26 mouse cellular contexts compared by ENCODE assay signal in genomic region chr2:69170395-69171077, GRCm38 (mm10). TPM values are rescaled to one million over a fixed set of nuclear protein-coding genes. Genes with fewer than 3 reads are reported as not detected.
DNase-seq lines count a peak whose midpoint lies in the region; ATAC-seq and TF ChIP-seq lines count a peak whose summit lies in the region.
"Had no signal": no experiment of that assay in that cellular context is flagged by ENCODE, and none has a peak within 500 bp of the region (broad histone marks: within the 10 kb centered on the region; RNA-seq: fewer than 3 reads in every experiment).

No protein-coding gene starts in this region.

- 77% methylated on average over 9 of the region's 9 CpGs for WGBS in heart, embryonic 10.5 days
- 45% methylated on average over 9 of the region's 9 CpGs for WGBS in lung, embryonic 14.5 days
- WGBS in liver, embryonic 12.5 days (ENCODE audit: insufficient replicate concordance) = 67% methylated on average over 9 of the region's 9 CpGs

- no peak overlapping the region for H3K4me3 ChIP-seq in heart, embryonic 10.5 days
- H3K4me3 ChIP-seq in lung, embryonic 14.5 days (ENCODE audit: low read depth, low read length) = no peak overlapping the region
- no peak overlapping the region for H3K4me3 ChIP-seq in liver, embryonic 12.5 days
- H3K4me3 ChIP-seq: forebrain, embryonic 10.5 days; limb, embryonic 15.5 days had no signal

- no peaks in the 10 kb centered on the region for H3K36me3 ChIP-seq in heart, embryonic 10.5 days
- H3K36me3 ChIP-seq in lung, embryonic 14.5 days (ENCODE audit: insufficient read depth) = no peaks in the 10 kb centered on the region
- H3K36me3 ChIP-seq in liver, embryonic 12.5 days = no peaks in the 10 kb centered on the region; the same call in 1 of the 2 replicates
- H3K36me3 ChIP-seq: forebrain, embryonic 10.5 days; limb, embryonic 15.5 days had no signal

- H3K4me2 ChIP-seq in lung, embryonic 14.5 days = no peak overlapping the region
- no peak overlapping the region for H3K4me2 ChIP-seq in liver, embryonic 12.5 days
- H3K4me2 ChIP-seq: limb, embryonic 15.5 days had no signal

- H3K27ac ChIP-seq in heart, embryonic 10.5 days = no peak overlapping the region
- H3K27ac ChIP-seq in lung, embryonic 14.5 days (ENCODE audit: low read depth) = no peak overlapping the region
- no peak overlapping the region for H3K27ac ChIP-seq in liver, embryonic 12.5 days
- H3K27ac ChIP-seq: forebrain, embryonic 10.5 days; limb, embryonic 15.5 days had no signal

- ATAC-seq in lung, embryonic 14.5 days (ENCODE audit: insufficient read depth) = peak; percentile 75; the same call in 1 of the 2 replicates
- no peak for ATAC-seq in liver, embryonic 12.5 days
- ATAC-seq: midbrain, embryonic 16.5 days had no signal

- H3K9me3 ChIP-seq in heart, embryonic 10.5 days = no peaks in the 10 kb centered on the region
- H3K9me3 ChIP-seq in lung, embryonic 14.5 days (ENCODE audit: low read depth, low read length) = no peaks in the 10 kb centered on the region
- H3K9me3 ChIP-seq in liver, embryonic 12.5 days (replicated peaks) = no peaks in the 10 kb centered on the region
- H3K9me3 ChIP-seq: forebrain, embryonic 10.5 days; limb, embryonic 15.5 days had no signal

- no peaks in the 10 kb centered on the region for H3K27me3 ChIP-seq in heart, embryonic 10.5 days (ENCODE audit: insufficient read depth, poor library complexity, severe bottlenecking)
- no peaks in the 10 kb centered on the region for H3K27me3 ChIP-seq in lung, embryonic 14.5 days (ENCODE audit: insufficient read depth, low read length)
- H3K27me3 ChIP-seq in liver, embryonic 12.5 days (replicated peaks) = no peaks in the 10 kb centered on the region
- H3K27me3 ChIP-seq: CH12.LX; limb, embryonic 15.5 days had no signal

- DNase-seq in heart, adult 11 months = peak; percentile 48
- DNase-seq in heart, embryonic 10.5 days (ENCODE audit: low spot score) = no peak
- peak; percentile 63 for DNase-seq in lung, embryonic 14.5 days
- DNase-seq in lung, postnatal 36 days = no peak
- peak; percentile 28 to 37 for DNase-seq in kidney, postnatal 4 days
- no peak for DNase-seq in gastrocnemius, adult 18-20 months (ENCODE audit: low spot score)
- DNase-seq: adrenal gland, postnatal 25 days; cerebellum, adult 11-12 months; cerebellum, postnatal 25 days; gastrocnemius, postnatal 14 days; lung, postnatal 10 days; thymus, postnatal 25 days had no signal

- H3K4me1 ChIP-seq in heart, embryonic 10.5 days = no peaks in the 10 kb centered on the region
- H3K4me1 ChIP-seq in lung, embryonic 14.5 days (ENCODE audit: insufficient read depth) = no peaks in the 10 kb centered on the region
- no peaks in the 10 kb centered on the region for H3K4me1 ChIP-seq in liver, embryonic 12.5 days
- H3K4me1 ChIP-seq: forebrain, embryonic 10.5 days; limb, embryonic 15.5 days had no signal

- no peak for TF ChIP-seq CTCF in lung, embryonic 14.5 days (IDR thresholded peaks at IDR 0.05; ENCODE audit: low read depth)

- no peak overlapping the region for H3K9ac ChIP-seq in lung, embryonic 14.5 days
- H3K9ac ChIP-seq in liver, embryonic 12.5 days = no peak overlapping the region
- H3K9ac ChIP-seq: limb, embryonic 15.5 days had no signal

RNA-seq across cellular contexts. Expression of gene Nostrin, which starts 34.9 kb away (rescaled TPM):
- 2.1 and 3.8 TPM in 2 replicates for polyA plus RNA-seq in heart, embryonic 10.5 days (2016; fragmentation: Nextera tagmentation; extraction: Ambion mirVana)
- 11.6 and 14.4 TPM in 2 replicates for polyA plus RNA-seq in lung, embryonic 14.5 days (2014; fragmentation: Nextera tagmentation; extraction: Ambion mirVana)
- 11.1 and 11.4 TPM in 2 replicates for polyA plus RNA-seq in liver, embryonic 12.5 days (2016; fragmentation: Nextera tagmentation; extraction: Ambion mirVana)
- total RNA-seq in gastrocnemius, adult 18-20 months (2021) = 1 to 10 TPM; 2.2 to 3.6 TPM
- total RNA-seq: hematopoietic stem cell, adult 5-6 weeks; MEL had no signal

RNA-seq across cellular contexts. Expression of gene Spc25, which starts 35.5 kb away (rescaled TPM):
- 144 and 158 TPM in 2 replicates for polyA plus RNA-seq in heart, embryonic 10.5 days (2016; fragmentation: Nextera tagmentation; extraction: Ambion mirVana)
- 192 and 198 TPM in 2 replicates for polyA plus RNA-seq in lung, embryonic 14.5 days (2014; fragmentation: Nextera tagmentation; extraction: Ambion mirVana)
- polyA plus RNA-seq in liver, embryonic 12.5 days (2016; fragmentation: Nextera tagmentation; extraction: Ambion mirVana) = 147 and 153 TPM in 2 replicates
- under 1 TPM; 0.45 to 0.55 TPM for total RNA-seq in gastrocnemius, adult 18-20 months (2021)

RNA-seq across cellular contexts. Expression of gene G6pc2, which starts 40.3 kb away (rescaled TPM):
- not detected in 2 replicates for polyA plus RNA-seq in heart, embryonic 10.5 days (2016; fragmentation: Nextera tagmentation; extraction: Ambion mirVana)
- polyA plus RNA-seq in lung, embryonic 14.5 days (2014; fragmentation: Nextera tagmentation; extraction: Ambion mirVana) = not detected in 2 replicates
- polyA plus RNA-seq in liver, embryonic 12.5 days (2016; fragmentation: Nextera tagmentation; extraction: Ambion mirVana) = not detected in 2 replicates
- not detected for total RNA-seq in gastrocnemius, adult 18-20 months (2021)
- total RNA-seq: adrenal gland, postnatal 25 days; CH12.LX; gastrocnemius, postnatal 14 days; heart, adult 8-10 months; hematopoietic stem cell, adult 5-6 weeks; layer of hippocampus, postnatal 14 days; left cerebral cortex, postnatal 25 days; megakaryocyte, adult 5-6 weeks; MEL had no signal
- polyA plus RNA-seq: forebrain, embryonic 10.5 days; frontal cortex, adult 2 months; heart, embryonic 16.5 days; limb, embryonic 15.5 days; liver, embryonic 16.5 days; midbrain, embryonic 16.5 days had no signal

Comparison
In these comparisons a context has a peak if more than half of its experiments do, and no peak if none do; other contexts are left out.
1. DNase-seq: peak in heart, adult 11 months (single experiment), lung, embryonic 14.5 days (single experiment) and kidney, postnatal 4 days (2 of 2); none in heart, embryonic 10.5 days (single experiment), lung, postnatal 36 days (single experiment) and gastrocnemius, adult 18-20 months (single experiment).